Mouse (Mus musculus) right cerebral cortex, postnatal 10 days (tissue): ENCODE measurements around the gene Cry2.

Experiments used
- DNase-seq, 2 experiments: peaks; one replicate each; pipeline ENCODE4 v3.0.0; 2021; ENCODE audit warnings: low spot score in 2 of 2

The Cry2 gene

GRCm38 (mm10) chr2:92422388-92423135 is 11.3 kb downstream of the Cry2 start:
- DNase-seq, result no peak

DNA sequence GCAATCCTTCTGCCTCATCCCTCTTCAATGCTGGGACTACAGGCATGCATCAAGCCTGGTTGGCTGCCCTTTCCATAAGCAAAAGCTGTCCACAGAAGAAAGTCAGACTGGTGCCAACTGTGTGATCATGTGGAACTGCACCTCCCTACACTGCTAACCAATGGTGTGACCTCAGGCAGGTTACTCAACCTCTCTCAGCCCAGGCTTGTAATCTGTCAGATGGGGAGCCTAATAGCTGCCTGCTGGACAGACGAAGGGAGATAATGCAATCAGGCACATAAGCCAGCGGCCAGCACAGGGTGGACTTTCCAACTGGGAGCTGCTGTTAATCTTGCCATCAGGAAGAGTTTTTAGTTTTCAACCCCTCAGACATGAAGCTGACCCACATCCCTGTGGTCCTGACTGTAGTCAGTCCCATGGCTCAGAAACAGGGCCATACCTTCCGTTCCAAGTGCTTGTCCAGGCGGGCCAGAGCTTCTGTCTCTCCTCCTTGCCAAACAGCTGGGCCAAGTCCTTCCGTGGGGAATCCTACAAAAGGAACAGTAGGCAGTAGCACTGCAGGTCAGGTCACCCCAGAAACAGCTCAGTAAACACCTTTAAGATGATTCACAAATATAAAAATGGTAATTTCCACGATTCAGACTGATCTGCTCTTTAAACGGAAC is 12.0 kb downstream of the Cry2 start:
- no peak for DNase-seq

- no peak for DNase-seq
Measured at GRCm38 (mm10) chr2:92411705-92412104, 22.1 kb downstream of the Cry2 start.

GRCm38 (mm10) chr2:92408309-92409045 is 25.4 kb downstream of the Cry2 start:
- no peak for DNase-seq

GRCm38 (mm10) chr2:92405687-92406086 is 28.2 kb downstream of the Cry2 start:
- DNase-seq, result no peak

DNA sequence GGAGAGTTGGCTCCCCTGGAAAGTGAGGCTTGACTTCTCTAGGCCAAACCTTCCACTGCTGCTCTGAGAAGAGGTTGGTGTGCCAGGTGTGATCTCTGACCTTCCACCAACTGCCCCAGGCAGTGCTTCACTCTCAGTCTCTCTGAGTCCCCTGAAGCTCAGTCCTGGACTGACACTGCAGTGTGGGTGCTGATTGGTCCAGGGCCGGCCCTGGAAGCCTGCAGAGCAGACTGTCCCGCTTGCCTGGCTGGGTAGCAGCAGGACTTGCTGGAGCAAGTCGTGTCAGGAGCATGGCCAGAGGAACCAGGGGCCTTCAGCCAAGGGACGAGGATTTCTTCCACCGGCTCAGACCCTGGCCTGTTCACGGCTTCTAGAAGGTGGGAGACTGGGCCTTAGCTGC is 29.1 kb downstream of the Cry2 start:
- peak in 1 of 2 experiments; percentile 20 for DNase-seq

- DNase-seq, result no peak
Measured at GRCm38 (mm10) chr2:92403776-92404319, 30.0 kb downstream of the Cry2 start.

- peak in 1 of 2 experiments; percentile 71 for DNase-seq
Measured at GRCm38 (mm10) chr2:92402591-92403326, 31.1 kb downstream of the Cry2 start.

- peak; percentile 53 to 66 for DNase-seq
Measured at GRCm38 (mm10) chr2:92401091-92401561, 32.7 kb downstream of the Cry2 start, which contains the start of gene Mapk8ip1. Gene Mapk8ip1 (minus strand): TSS chr2:92401263.

GRCm38 (mm10) chr2:92400682-92401081 is 33.2 kb downstream of the Cry2 start:
- peak in 1 of 2 experiments; percentile 52 for DNase-seq

DNA sequence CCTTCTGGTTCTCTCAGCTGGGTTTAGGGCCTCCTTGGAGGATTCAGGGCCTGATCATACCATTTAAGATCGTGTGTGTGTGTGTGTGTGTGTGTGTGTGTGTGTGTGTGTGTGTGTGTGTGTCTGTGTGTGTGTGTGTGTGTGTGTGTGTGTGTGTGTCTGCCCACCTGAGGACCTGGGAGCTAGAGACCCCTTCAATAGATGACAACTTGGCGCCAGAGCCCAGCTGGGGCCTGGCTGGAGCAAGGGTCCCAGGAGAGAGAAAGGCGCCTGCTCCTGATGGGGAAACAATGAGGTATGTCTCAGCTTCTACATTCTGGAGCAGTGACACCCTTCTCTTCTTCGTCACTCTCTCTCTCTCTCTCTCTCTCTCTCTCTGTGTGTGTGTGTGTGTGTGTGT is 34.0 kb downstream of the Cry2 start:
- peak in 1 of 2 experiments; percentile 38 for DNase-seq

- DNase-seq, result no peak
Measured at GRCm38 (mm10) chr2:92397436-92397835, 36.4 kb downstream of the Cry2 start.

DNA sequence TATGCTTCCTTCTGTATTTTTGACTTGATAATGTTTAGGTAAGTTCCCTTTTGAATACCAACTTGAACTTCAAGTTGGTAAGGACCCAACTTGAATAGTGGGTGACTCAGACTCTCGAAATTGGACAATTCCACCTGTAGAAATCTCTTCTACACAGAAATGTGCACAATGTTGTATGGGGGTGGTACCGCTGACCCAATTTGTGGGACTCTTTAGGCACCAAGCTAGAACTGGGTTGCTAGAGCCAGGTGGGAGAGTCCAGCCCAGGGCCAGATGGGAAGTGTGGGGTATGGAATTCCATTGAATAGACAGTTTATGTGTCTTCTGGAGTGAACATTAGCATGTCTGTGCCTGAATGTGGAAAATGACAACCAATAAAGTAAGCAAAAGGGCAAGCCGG is 38.3 kb downstream of the Cry2 start:
- DNase-seq, result no peak

- peak in 1 of 2 experiments; percentile 58 for DNase-seq
Measured at GRCm38 (mm10) chr2:92392318-92393264, 41.3 kb downstream of the Cry2 start.

DNA sequence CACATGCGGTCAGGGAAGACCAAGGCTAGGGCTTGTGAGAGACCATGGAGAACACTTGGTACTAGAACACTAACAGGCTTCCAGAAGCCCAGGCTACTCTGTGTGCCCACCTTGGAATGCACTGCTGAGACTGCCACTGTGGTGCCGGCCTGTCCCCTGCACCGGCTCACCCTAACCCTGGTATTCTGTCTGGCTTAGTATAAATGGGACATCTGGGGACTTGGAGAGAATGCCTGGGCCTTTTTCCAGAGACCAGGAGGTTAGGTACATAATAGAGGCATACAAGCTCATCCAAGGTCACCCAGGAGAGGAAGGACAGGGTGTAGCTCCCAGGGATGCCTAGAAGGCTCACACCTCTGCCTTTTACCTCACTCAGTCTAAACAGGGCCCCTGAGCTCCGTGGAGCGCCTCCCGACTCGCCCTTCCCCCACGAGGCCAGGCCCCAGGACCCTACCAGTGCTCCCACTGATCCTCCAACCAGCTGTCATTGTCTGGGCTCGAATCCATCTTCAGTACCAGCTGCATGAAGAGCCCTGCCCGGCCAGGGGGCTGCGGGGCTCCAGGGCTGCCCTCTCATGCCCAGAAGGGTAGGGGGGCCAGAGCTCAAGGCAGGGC is 42.0 kb downstream of the Cry2 start:
- DNase-seq, result peak in 1 of 2 experiments; percentile 52

DNA sequence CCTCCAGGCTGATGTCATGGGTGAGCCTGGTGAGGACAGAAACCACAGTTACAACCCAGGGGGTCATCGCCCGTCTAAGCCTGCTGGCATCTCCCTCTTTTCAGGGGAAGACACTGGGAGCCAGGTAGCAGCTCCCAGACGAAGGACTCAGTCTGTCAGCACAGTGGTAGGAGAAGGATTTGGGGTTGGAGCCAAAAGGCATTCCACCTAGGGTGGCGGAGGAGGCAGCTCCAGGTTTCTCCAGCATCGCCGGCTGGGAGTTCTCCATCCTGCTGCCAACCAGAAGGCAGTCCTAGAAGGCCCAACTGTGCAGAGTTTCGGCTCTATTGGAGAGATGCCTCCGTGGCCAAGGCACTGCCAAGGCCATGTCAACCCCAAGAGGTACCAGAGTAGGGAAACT is 42.7 kb downstream of the Cry2 start:
- peak in 1 of 2 experiments; percentile 46 for DNase-seq

GRCm38 (mm10) chr2:92390206-92390930 is 43.5 kb downstream of the Cry2 start:
- peak in 1 of 2 experiments; percentile 57 for DNase-seq

- DNase-seq, result no peak
Measured at GRCm38 (mm10) chr2:92389645-92390044, 44.2 kb downstream of the Cry2 start.
